Mouse (Mus musculus): Measurements from ENCODE around the gene Cacnb1. TPM values are rescaled to one million over a fixed set of nuclear protein-coding genes. Genes with fewer than 3 reads are reported as not detected.
A peak's percentile ranks its signal among the peaks of the same experiment; 100 is the strongest.

Cacnb1 gene
- polyA plus RNA-seq, 1 experiment, result 5.2 TPM

DNA sequence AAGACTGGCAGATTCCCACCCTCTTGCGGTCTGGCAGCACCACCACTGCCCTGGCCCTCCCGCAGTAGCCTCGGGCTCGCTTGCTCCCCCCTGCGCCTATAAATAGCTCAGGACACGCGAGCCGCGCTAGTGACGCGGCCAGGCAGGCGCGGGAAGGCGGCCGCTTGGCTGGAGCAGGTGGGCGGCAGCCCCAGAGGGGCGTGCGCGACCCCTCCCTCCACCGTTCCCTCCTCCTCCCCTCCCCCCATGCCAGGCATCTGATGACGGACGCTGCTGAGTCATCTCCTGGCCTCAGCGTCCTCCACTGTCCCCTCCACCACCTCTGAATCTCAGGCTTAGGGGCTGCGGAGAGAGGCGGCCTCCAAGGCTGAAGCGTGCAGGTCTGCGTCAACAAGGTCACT lies 13.1 kb upstream of the Cacnb1 start:
- Histone ChIP-seq H3K9ac (ENCODE audit: low read depth, poor library complexity, severe bottlenecking) (peak overlapping the region; percentile 6), H3K4me1 (ENCODE audit: control insufficient read depth, insufficient read depth, low read length) (peaks cover 6% of the 10 kb centered on the region), H3K36me3 (ENCODE audit: control insufficient read depth, insufficient read depth, low read length, poor library complexity, severe bottlenecking) (peaks cover 3% of the 10 kb centered on the region), H3K27me3 (ENCODE audit: control insufficient read depth, insufficient read depth, low read length, poor library complexity, severe bottlenecking) (no peaks in the 10 kb centered on the region), H3K4me3 (ENCODE audit: low read depth, low read length) (peak overlapping the region; percentile 72), H3K9me3 (replicated peaks; ENCODE audit: control insufficient read depth, insufficient read depth, low read length, poor library complexity, severe bottlenecking) (no peaks in the 10 kb centered on the region), H3K27ac (ENCODE audit: insufficient read depth, low read length) (no peak overlapping the region)
- TF ChIP-seq POLR2A (IDR thresholded peaks at IDR 0.05; ENCODE audit: insufficient read depth, low read length) (no peak), EP300 (IDR thresholded peaks at IDR 0.05; ENCODE audit: insufficient read depth, low read depth, low read length) (peak; percentile 77), CTCF (IDR thresholded peaks at IDR 0.05; ENCODE audit: low read depth, low read length) (no peak)

- Histone ChIP-seq H3K27me3 (ENCODE audit: control insufficient read depth, insufficient read depth, low read length, poor library complexity, severe bottlenecking) (no peaks in the 10 kb centered on the region), H3K36me3 (ENCODE audit: control insufficient read depth, insufficient read depth, low read length, poor library complexity, severe bottlenecking) (peaks cover 14% of the 10 kb centered on the region), H3K4me1 (ENCODE audit: control insufficient read depth, insufficient read depth, low read length) (peaks cover 5% of the 10 kb centered on the region), H3K27ac (ENCODE audit: insufficient read depth, low read length) (no peak overlapping the region), H3K4me3 (ENCODE audit: low read depth, low read length) (no peak overlapping the region), H3K9ac (ENCODE audit: low read depth, poor library complexity, severe bottlenecking) (no peak overlapping the region), H3K9me3 (replicated peaks; ENCODE audit: control insufficient read depth, insufficient read depth, low read length, poor library complexity, severe bottlenecking) (no peaks in the 10 kb centered on the region)
- TF ChIP-seq POLR2A (IDR thresholded peaks at IDR 0.05; ENCODE audit: insufficient read depth, low read length), result no peak
- no peak for TF ChIP-seq CTCF (IDR thresholded peaks at IDR 0.05; ENCODE audit: low read depth, low read length)
- TF ChIP-seq EP300 (IDR thresholded peaks at IDR 0.05; ENCODE audit: insufficient read depth, low read depth, low read length), result no peak
These were observed 12.0 kb upstream of the Cacnb1 start for GRCm38 (mm10) chr11:98034840-98035239.

DNA sequence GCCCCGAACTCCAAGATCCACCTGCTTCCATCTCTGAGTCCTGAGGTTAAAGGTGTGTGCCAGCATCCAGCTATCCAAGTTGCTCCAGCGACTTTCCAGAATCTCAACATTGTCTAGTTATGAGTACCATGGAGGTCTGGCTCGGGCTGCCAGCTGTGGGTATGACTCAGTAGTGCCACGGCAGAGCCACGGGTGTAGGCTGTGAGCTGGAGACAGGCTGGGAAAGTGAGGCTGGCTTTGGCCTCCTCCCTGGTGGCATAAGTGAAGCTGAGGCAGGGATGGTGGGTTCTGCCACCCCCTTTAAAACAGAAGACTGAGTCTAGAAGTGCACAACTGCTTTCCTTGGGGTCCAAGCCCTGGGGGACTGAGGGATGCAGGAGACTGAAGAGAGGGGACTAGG lies 11.2 kb upstream of the Cacnb1 start:
- Histone ChIP-seq H3K4me1 (ENCODE audit: control insufficient read depth, insufficient read depth, low read length) (peaks cover 5% of the 10 kb centered on the region), H3K4me3 (ENCODE audit: low read depth, low read length) (no peak overlapping the region), H3K9ac (ENCODE audit: low read depth, poor library complexity, severe bottlenecking) (no peak overlapping the region), H3K27me3 (ENCODE audit: control insufficient read depth, insufficient read depth, low read length, poor library complexity, severe bottlenecking) (no peaks in the 10 kb centered on the region), H3K27ac (ENCODE audit: insufficient read depth, low read length) (no peak overlapping the region), H3K9me3 (replicated peaks; ENCODE audit: control insufficient read depth, insufficient read depth, low read length, poor library complexity, severe bottlenecking) (no peaks in the 10 kb centered on the region), H3K36me3 (ENCODE audit: control insufficient read depth, insufficient read depth, low read length, poor library complexity, severe bottlenecking) (peaks cover 22% of the 10 kb centered on the region)
- TF ChIP-seq CTCF (IDR thresholded peaks at IDR 0.05; ENCODE audit: low read depth, low read length) (no peak), POLR2A (IDR thresholded peaks at IDR 0.05; ENCODE audit: insufficient read depth, low read length) (no peak), EP300 (IDR thresholded peaks at IDR 0.05; ENCODE audit: insufficient read depth, low read depth, low read length) (no peak)

DNA sequence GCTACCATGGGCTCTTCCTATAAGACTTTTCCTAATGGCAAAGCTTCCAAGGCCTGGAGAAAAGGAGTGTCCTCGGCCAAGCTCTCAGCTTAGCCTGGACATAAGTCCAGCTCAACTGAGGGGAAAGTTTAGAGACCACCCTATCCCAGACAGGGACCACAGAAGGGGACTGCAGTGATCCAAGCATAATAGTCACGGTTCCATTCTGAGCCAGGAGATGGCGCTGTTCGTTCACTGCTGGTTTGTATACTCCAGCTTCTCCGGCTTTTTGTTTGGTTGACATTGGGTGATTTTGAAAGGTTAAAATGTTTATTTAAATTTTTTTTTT lies 8.6 kb upstream of the Cacnb1 start:
- Histone ChIP-seq H3K27ac (ENCODE audit: insufficient read depth, low read length) (peak overlapping the region; percentile 67), H3K4me3 (ENCODE audit: low read depth, low read length) (no peak overlapping the region), H3K9ac (ENCODE audit: low read depth, poor library complexity, severe bottlenecking) (no peak overlapping the region), H3K27me3 (ENCODE audit: control insufficient read depth, insufficient read depth, low read length, poor library complexity, severe bottlenecking) (no peaks in the 10 kb centered on the region), H3K4me1 (ENCODE audit: control insufficient read depth, insufficient read depth, low read length) (peaks cover 5% of the 10 kb centered on the region), H3K36me3 (ENCODE audit: control insufficient read depth, insufficient read depth, low read length, poor library complexity, severe bottlenecking) (peaks cover 37% of the 10 kb centered on the region), H3K9me3 (replicated peaks; ENCODE audit: control insufficient read depth, insufficient read depth, low read length, poor library complexity, severe bottlenecking) (no peaks in the 10 kb centered on the region)
- TF ChIP-seq CTCF (IDR thresholded peaks at IDR 0.05; ENCODE audit: low read depth, low read length) (peak; percentile 78), EP300 (IDR thresholded peaks at IDR 0.05; ENCODE audit: insufficient read depth, low read depth, low read length) (no peak)

DNA sequence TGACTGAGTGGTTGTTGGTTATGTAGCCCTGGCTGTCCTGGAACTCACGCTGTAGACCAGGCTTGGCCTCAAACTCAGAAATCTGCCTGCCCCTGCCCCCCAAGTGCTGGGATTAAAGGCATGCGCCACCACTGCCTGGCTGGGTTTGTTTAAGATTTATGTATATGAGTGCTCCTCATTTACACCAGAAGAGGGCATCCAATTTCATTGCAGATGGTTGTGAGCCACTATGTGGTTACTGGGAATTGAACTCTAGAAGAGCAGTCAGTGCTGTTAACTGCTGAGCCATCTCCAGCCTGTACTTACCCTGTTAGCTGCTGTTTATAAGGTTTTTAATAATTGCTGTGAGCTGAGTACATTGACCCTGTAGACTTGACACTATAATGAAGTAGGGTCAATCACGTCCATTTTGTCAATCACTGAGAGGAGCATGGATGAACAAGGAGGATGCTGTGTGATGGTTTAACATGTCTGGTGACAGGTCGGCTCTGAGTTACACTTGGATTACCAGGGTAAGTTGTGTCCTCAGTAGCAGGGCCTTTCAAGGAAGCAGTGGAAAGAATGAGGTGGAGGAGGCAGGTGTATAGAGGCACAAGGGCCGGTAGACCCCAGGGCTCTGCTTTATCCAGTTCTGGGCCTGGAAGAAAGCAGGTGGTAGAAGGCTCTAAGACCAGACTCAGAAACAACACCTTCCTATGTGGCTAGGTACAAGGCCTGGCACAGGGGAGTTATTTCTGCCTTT lies 8.0 kb upstream of the Cacnb1 start:
- no peak overlapping the region for H3K9ac ChIP-seq (ENCODE audit: low read depth, poor library complexity, severe bottlenecking)
- H3K36me3 ChIP-seq (ENCODE audit: control insufficient read depth, insufficient read depth, low read length, poor library complexity, severe bottlenecking), result peaks cover 37% of the 10 kb centered on the region
- no peak for TF ChIP-seq CTCF (IDR thresholded peaks at IDR 0.05; ENCODE audit: low read depth, low read length)
- no peak for TF ChIP-seq EP300 (IDR thresholded peaks at IDR 0.05; ENCODE audit: insufficient read depth, low read depth, low read length)
- TF ChIP-seq POLR2A (IDR thresholded peaks at IDR 0.05; ENCODE audit: insufficient read depth, low read length), result no peak
- H3K27ac ChIP-seq (ENCODE audit: insufficient read depth, low read length), result peak overlapping the region; percentile 67
- H3K9me3 ChIP-seq (replicated peaks; ENCODE audit: control insufficient read depth, insufficient read depth, low read length, poor library complexity, severe bottlenecking), result no peaks in the 10 kb centered on the region
- no peak overlapping the region for H3K4me3 ChIP-seq (ENCODE audit: low read depth, low read length)
- H3K27me3 ChIP-seq (ENCODE audit: control insufficient read depth, insufficient read depth, low read length, poor library complexity, severe bottlenecking), result no peaks in the 10 kb centered on the region
- H3K4me1 ChIP-seq (ENCODE audit: control insufficient read depth, insufficient read depth, low read length), result peaks cover 3% of the 10 kb centered on the region

- Histone ChIP-seq H3K27ac (ENCODE audit: insufficient read depth, low read length) (peak overlapping the region; percentile 20), H3K4me1 (ENCODE audit: control insufficient read depth, insufficient read depth, low read length) (peaks cover 1% of the 10 kb centered on the region), H3K27me3 (ENCODE audit: control insufficient read depth, insufficient read depth, low read length, poor library complexity, severe bottlenecking) (no peaks in the 10 kb centered on the region), H3K4me3 (ENCODE audit: low read depth, low read length) (peak overlapping the region; percentile 96), H3K9me3 (replicated peaks; ENCODE audit: control insufficient read depth, insufficient read depth, low read length, poor library complexity, severe bottlenecking) (no peaks in the 10 kb centered on the region), H3K9ac (ENCODE audit: low read depth, poor library complexity, severe bottlenecking) (peak overlapping the region; percentile 93), H3K36me3 (ENCODE audit: control insufficient read depth, insufficient read depth, low read length, poor library complexity, severe bottlenecking) (peaks cover 37% of the 10 kb centered on the region)
- no peak for TF ChIP-seq CTCF (IDR thresholded peaks at IDR 0.05; ENCODE audit: low read depth, low read length)
- TF ChIP-seq EP300 (IDR thresholded peaks at IDR 0.05; ENCODE audit: insufficient read depth, low read depth, low read length), result no peak
- no peak for TF ChIP-seq POLR2A (IDR thresholded peaks at IDR 0.05; ENCODE audit: insufficient read depth, low read length)
These were observed 5.0 kb upstream of the Cacnb1 start for GRCm38 (mm10) chr11:98027785-98028184.

Data from ES-Bruce4 (cell line).